In the genomic region with DNA sequence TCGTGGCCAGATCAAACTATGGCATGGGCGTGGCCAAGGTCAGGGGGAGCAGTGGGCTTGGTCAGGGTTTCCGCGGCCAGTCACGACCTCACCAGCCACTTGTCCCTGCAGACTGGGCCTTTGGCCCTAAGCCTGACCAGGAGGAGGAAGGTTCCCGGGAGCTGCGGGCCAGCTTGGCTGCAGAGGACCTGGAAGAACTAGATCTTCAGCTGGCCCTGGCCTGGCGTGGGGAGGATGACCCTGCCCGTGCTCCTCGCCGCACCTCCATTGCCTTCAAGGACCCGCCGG, we compare ENCODE assay signal across 21 mouse cellular contexts. TPM values are rescaled to one million over a fixed set of nuclear protein-coding genes. Genes with fewer than 3 reads are reported as not detected.
A peak's percentile ranks its signal among the peaks of the same experiment; 100 is the strongest.
DNase-seq lines count a peak whose midpoint lies in the region; ATAC-seq and TF ChIP-seq lines count a peak whose summit lies in the region.
"Had no signal": no experiment of that assay in that cellular context is flagged by ENCODE, and none has a peak within 500 bp of the region (broad histone marks: within the 10 kb centered on the region; RNA-seq: fewer than 3 reads in every experiment).

No protein-coding gene starts in this region.

- TF ChIP-seq CTCF in gastrocnemius, adult 2 months (IDR thresholded peaks at IDR 0.05) = no peak
- TF ChIP-seq CTCF in hindbrain, postnatal 0 days (IDR thresholded peaks at IDR 0.05; ENCODE audit: low read depth) = no peak
- TF ChIP-seq CTCF in E14TG2a.4 (conservative IDR thresholded peaks at IDR 0.05; ENCODE audit: low read length) = no peak

- peaks cover 33% of the 10 kb centered on the region for H3K36me3 ChIP-seq in hindbrain, postnatal 0 days (ENCODE audit: insufficient read depth, low read length)
- peaks cover 36% of the 10 kb centered on the region for H3K36me3 ChIP-seq in hindbrain, embryonic 12.5 days
- peaks cover 59% of the 10 kb centered on the region for H3K36me3 ChIP-seq in E14TG2a.4 (ENCODE audit: insufficient read depth, low read length)

- no peaks in the 10 kb centered on the region for H3K9me3 ChIP-seq in hindbrain, postnatal 0 days (ENCODE audit: low read length)
- H3K9me3 ChIP-seq in hindbrain, embryonic 12.5 days (replicated peaks) = no peaks in the 10 kb centered on the region
- H3K9me3 ChIP-seq in E14TG2a.4 (ENCODE audit: low read length) = no peaks in the 10 kb centered on the region
- H3K9me3 ChIP-seq: forebrain, embryonic 13.5 days; heart, embryonic 10.5 days had no signal

- H3K4me2 ChIP-seq in hindbrain, postnatal 0 days (ENCODE audit: low read depth, low read length) = no peak overlapping the region
- H3K4me2 ChIP-seq in hindbrain, embryonic 12.5 days (replicated peaks) = no peak overlapping the region
- H3K4me2 ChIP-seq: forebrain, embryonic 13.5 days; hindbrain, embryonic 14.5 days had no signal

- H3K4me1 ChIP-seq in hindbrain, postnatal 0 days (ENCODE audit: insufficient read depth, low read length) = peaks cover 10% of the 10 kb centered on the region; the same call in 1 of the 2 replicates
- peaks cover 18% of the 10 kb centered on the region for H3K4me1 ChIP-seq in hindbrain, embryonic 12.5 days
- peaks cover 81% of the 10 kb centered on the region for H3K4me1 ChIP-seq in E14TG2a.4 (replicated peaks; ENCODE audit: low read depth, low read length)

- DNase-seq in adrenal gland, postnatal 14 days = peak; percentile 45
- DNase-seq in adrenal gland, postnatal 4 days (ENCODE audit: low spot score in 2 of 2) = no peak
- no peak for DNase-seq in gastrocnemius, adult 2 months
- DNase-seq in gastrocnemius, postnatal 25 days = no peak
- no peak for DNase-seq in hindbrain, postnatal 0 days (ENCODE audit: low spot score)
- no peak for DNase-seq in left cerebral cortex, adult 8-10 months (ENCODE audit: low spot score in 2 of 2)
- DNase-seq: cerebellum, adult 8-10 months; cerebellum, postnatal 25 days; forebrain, postnatal 0 days; gastrocnemius, postnatal 36 days; kidney, adult 2 months had no signal

- peak overlapping the region; percentile 28; the same call in 1 of the 2 replicates for H3K27ac ChIP-seq in gastrocnemius, adult 2 months
- H3K27ac ChIP-seq in hindbrain, postnatal 0 days = no peak overlapping the region
- no peak overlapping the region for H3K27ac ChIP-seq in hindbrain, embryonic 12.5 days
- H3K27ac ChIP-seq: forebrain, embryonic 13.5 days; hindbrain, embryonic 14.5 days had no signal

- no peak for ATAC-seq in hindbrain, postnatal 0 days
- no peak for ATAC-seq in hindbrain, embryonic 12.5 days (ENCODE audit: low FRiP score)
- ATAC-seq: activated CD4-positive, CD25-positive, alpha-beta regulatory T cell, adult 4 months; intestine, embryonic 16.5 days; Patski had no signal

- 0 out of 2 replicates have a peak overlapping the region, but pooled peaks have one; percentile 22 for H3K9ac ChIP-seq in hindbrain, postnatal 0 days (replicated peaks; ENCODE audit: low read length)
- H3K9ac ChIP-seq in hindbrain, embryonic 12.5 days = no peak overlapping the region
- H3K9ac ChIP-seq: forebrain, embryonic 13.5 days; forebrain, postnatal 0 days; hindbrain, embryonic 14.5 days had no signal

- H3K27me3 ChIP-seq in hindbrain, postnatal 0 days (ENCODE audit: insufficient read depth, low read length) = no peaks in the 10 kb centered on the region
- H3K27me3 ChIP-seq in hindbrain, embryonic 12.5 days = no peaks in the 10 kb centered on the region
- H3K27me3 ChIP-seq in E14TG2a.4 (ENCODE audit: insufficient read depth, low read length) = no peaks in the 10 kb centered on the region
- H3K27me3 ChIP-seq: forebrain, embryonic 13.5 days; Patski had no signal

- 91% methylated on average over 13 of the region's 13 CpGs for WGBS in hindbrain, postnatal 0 days
- WGBS in hindbrain, embryonic 12.5 days = 89% methylated on average over 13 of the region's 13 CpGs

- intact Hi-C loops in gastrocnemius, adult 2 months (cut with DNase I) = loop anchor here (1.0 kb wide), 1 partner anchor 60 kb away; no protein-coding TSS in a partner anchor

- H3K4me3 ChIP-seq in gastrocnemius, adult 2 months = no peak overlapping the region
- no peak overlapping the region for H3K4me3 ChIP-seq in hindbrain, postnatal 0 days (ENCODE audit: low read length)
- H3K4me3 ChIP-seq in hindbrain, embryonic 12.5 days = no peak overlapping the region
- peak overlapping the region; percentile 20; the same call in 1 of the 2 replicates for H3K4me3 ChIP-seq in E14TG2a.4 (replicated peaks; ENCODE audit: low read length)
- H3K4me3 ChIP-seq: forebrain, embryonic 13.5 days; heart, embryonic 10.5 days had no signal

RNA-seq across cellular contexts. Expression of a gene that starts 1.8 kb away (rescaled TPM):
- total RNA-seq in adrenal gland, postnatal 14 days (2021) = 0.64 and 2.1 TPM in 2 replicates
- 1 to 10 TPM; 2.6 to 4.1 TPM for total RNA-seq in adrenal gland, postnatal 4 days (2021)
- 1 to 10 TPM in 1 of 2 experiments, under 1 TPM in 1; 0.84 to 1.0 TPM for total RNA-seq in gastrocnemius, adult 2 months (2021)
- under 1 TPM in 1 of 2 experiments, not detected in 1; 0.59 TPM for total RNA-seq in gastrocnemius, postnatal 25 days (2021)
- 7.5 TPM in 2 replicates for total RNA-seq in hindbrain, postnatal 0 days (2014; rRNA removed)
- polyA plus RNA-seq in hindbrain, postnatal 0 days (2015; fragmentation: Nextera tagmentation; extraction: Ambion mirVana) = 2.7 and 4.0 TPM in 2 replicates
- polyA plus RNA-seq in hindbrain, embryonic 12.5 days (2016; fragmentation: Nextera tagmentation; extraction: Ambion mirVana) = 1.1 and 2.4 TPM in 2 replicates
- total RNA-seq in left cerebral cortex, adult 8-10 months (2022) = 1 to 10 TPM; 2.5 to 3.3 (median 2.6) TPM
- total RNA-seq: hematopoietic stem cell, adult 5-6 weeks had no signal

RNA-seq across cellular contexts. Expression of a gene that starts 2.2 kb away (rescaled TPM):
- 0.94 and 1.9 TPM in 2 replicates for total RNA-seq in adrenal gland, postnatal 14 days (2021)
- total RNA-seq in adrenal gland, postnatal 4 days (2021) = 10 to 100 TPM in 1 of 2 experiments, 1 to 10 TPM in 1; 1.2 to 13.2 TPM
- not detected for total RNA-seq in gastrocnemius, adult 2 months (2021)
- under 1 TPM in 1 of 2 experiments, not detected in 1; 0.67 TPM for total RNA-seq in gastrocnemius, postnatal 25 days (2021)
- 2.9 and 3.7 TPM in 2 replicates for total RNA-seq in hindbrain, postnatal 0 days (2014; rRNA removed)
- 1.4 and 1.7 TPM in 2 replicates for polyA plus RNA-seq in hindbrain, postnatal 0 days (2015; fragmentation: Nextera tagmentation; extraction: Ambion mirVana)
- polyA plus RNA-seq in hindbrain, embryonic 12.5 days (2016; fragmentation: Nextera tagmentation; extraction: Ambion mirVana) = 1.9 and 2.7 TPM in 2 replicates
- total RNA-seq in left cerebral cortex, adult 8-10 months (2022) = 1 to 10 TPM in 2 of 4 experiments, under 1 TPM in 2; 0.50 to 1.6 (median 0.84) TPM
- total RNA-seq: gastrocnemius, adult 18-20 months had no signal

RNA-seq across cellular contexts. Expression of a gene that starts 6.4 kb away (rescaled TPM):
- 0.48 and 1.6 TPM in 2 replicates for total RNA-seq in adrenal gland, postnatal 14 days (2021)
- 1 to 10 TPM; 1.7 to 1.8 TPM for total RNA-seq in adrenal gland, postnatal 4 days (2021)
- 1 to 10 TPM in 1 of 2 experiments, under 1 TPM in 1; 0.87 to 2.8 TPM for total RNA-seq in gastrocnemius, adult 2 months (2021)
- 1 to 10 TPM in 1 of 2 experiments, under 1 TPM in 1; 0.78 to 1.0 TPM for total RNA-seq in gastrocnemius, postnatal 25 days (2021)
- total RNA-seq in hindbrain, postnatal 0 days (2014; rRNA removed) = 2.1 and 3.3 TPM in 2 replicates
- 5.3 and 7.0 TPM in 2 replicates for polyA plus RNA-seq in hindbrain, postnatal 0 days (2015; fragmentation: Nextera tagmentation; extraction: Ambion mirVana)
- polyA plus RNA-seq in hindbrain, embryonic 12.5 days (2016; fragmentation: Nextera tagmentation; extraction: Ambion mirVana) = 5.7 and 5.9 TPM in 2 replicates
- 1 to 10 TPM; 2.0 to 5.2 (median 4.0) TPM for total RNA-seq in left cerebral cortex, adult 8-10 months (2022)

RNA-seq across cellular contexts. Expression of a gene that starts 6.4 kb away (rescaled TPM):
- 52.6 and 55.6 TPM in 2 replicates for total RNA-seq in adrenal gland, postnatal 14 days (2021)
- 10 to 100 TPM; 49.4 to 49.7 TPM for total RNA-seq in adrenal gland, postnatal 4 days (2021)
- total RNA-seq in gastrocnemius, adult 2 months (2021) = 10 to 100 TPM; 38.1 to 39.8 TPM
- total RNA-seq in gastrocnemius, postnatal 25 days (2021) = 10 to 100 TPM; 41.1 to 41.2 TPM
- total RNA-seq in hindbrain, postnatal 0 days (2014; rRNA removed) = 146 TPM in 2 replicates
- 111 and 114 TPM in 2 replicates for polyA plus RNA-seq in hindbrain, postnatal 0 days (2015; fragmentation: Nextera tagmentation; extraction: Ambion mirVana)
- 62.7 and 67.5 TPM in 2 replicates for polyA plus RNA-seq in hindbrain, embryonic 12.5 days (2016; fragmentation: Nextera tagmentation; extraction: Ambion mirVana)
- total RNA-seq in left cerebral cortex, adult 8-10 months (2022) = 10 to 100 TPM; 81.4 to 89.7 (median 85.5) TPM

RNA-seq across cellular contexts. Expression of a gene that starts 12.3 kb away (rescaled TPM):
- 40.5 and 43.3 TPM in 2 replicates for total RNA-seq in adrenal gland, postnatal 14 days (2021)
- 10 to 100 TPM; 69.1 to 70.7 TPM for total RNA-seq in adrenal gland, postnatal 4 days (2021)
- 10 to 100 TPM; 14.0 to 18.8 TPM for total RNA-seq in gastrocnemius, adult 2 months (2021)
- total RNA-seq in gastrocnemius, postnatal 25 days (2021) = 10 to 100 TPM; 13.5 to 14.0 TPM
- 106 and 118 TPM in 2 replicates for total RNA-seq in hindbrain, postnatal 0 days (2014; rRNA removed)
- 131 and 134 TPM in 2 replicates for polyA plus RNA-seq in hindbrain, postnatal 0 days (2015; fragmentation: Nextera tagmentation; extraction: Ambion mirVana)
- 132 and 134 TPM in 2 replicates for polyA plus RNA-seq in hindbrain, embryonic 12.5 days (2016; fragmentation: Nextera tagmentation; extraction: Ambion mirVana)
- total RNA-seq in left cerebral cortex, adult 8-10 months (2022) = 10 to 100 TPM; 66.8 to 73.4 (median 70.6) TPM
